Mouse (Mus musculus) macrophage (primary cell): ENCODE results near the gene Gm20594. TPM values are rescaled to one million over a fixed set of nuclear protein-coding genes. Genes with fewer than 3 reads are reported as not detected.

Experiments
- H3K27ac ChIP-seq: fragments of 350-480 bp; formaldehyde crosslinking; 2 replicates; pipeline ENCODE4 v1.9.0; 2021
- H3K36me3 ChIP-seq: fragments of 350-480 bp; formaldehyde crosslinking; 2 replicates; pipeline ENCODE4 v1.9.0; 2021; ENCODE audit errors: inconsistent target
- H3K4me3 ChIP-seq: fragments of 350-480 bp; formaldehyde crosslinking; 2 replicates; pipeline ENCODE4 v1.9.0; 2021; ENCODE audit errors: inconsistent target
- H3K79me2 ChIP-seq: fragments of 350-480 bp; formaldehyde crosslinking; 2 replicates; pipeline ENCODE4 v1.9.0; 2021; ENCODE audit errors: inconsistent target
- WGBS: methylation state at CpG from one replicate; pipeline ENCODE4 v1.1.7; 2026; ENCODE audit warnings: inconsistent platforms; ENCODE audit not compliant: missing documents; 5-methylcytosine and 5-hydroxymethylcytosine counted together
- polyA plus RNA-seq: library from polyadenylated mRNA; stranded (reverse); fragments of 250-400 nt; gene quantifications from 3 replicates; pipeline ENCODE4 v1.2.4, GENCODE M21; 2018; ENCODE audit warnings: inconsistent platforms
- total RNA-seq, 78 experiments: library from RNA; depleted of rRNA; stranded (reverse); fragments of 250-400 nt; gene quantifications; 1 replicate in 9 of 78; 2 replicates in 24 of 78; 3 replicates in 43 of 78; 4 replicates in 2 of 78; pipeline ENCODE4 v1.2.4; 2018; ENCODE audit warnings: inconsistent platforms in 56 of 78

Gm20594 gene
- total RNA-seq (2018; cell fraction: chromatin; rRNA removed), result not detected
- total RNA-seq (2018; cell fraction: cytosol; rRNA removed), result not detected
- not detected for total RNA-seq (2018; cell fraction: nucleus; rRNA removed)
- polyA plus RNA-seq, result not detected in 3 replicates

DNA sequence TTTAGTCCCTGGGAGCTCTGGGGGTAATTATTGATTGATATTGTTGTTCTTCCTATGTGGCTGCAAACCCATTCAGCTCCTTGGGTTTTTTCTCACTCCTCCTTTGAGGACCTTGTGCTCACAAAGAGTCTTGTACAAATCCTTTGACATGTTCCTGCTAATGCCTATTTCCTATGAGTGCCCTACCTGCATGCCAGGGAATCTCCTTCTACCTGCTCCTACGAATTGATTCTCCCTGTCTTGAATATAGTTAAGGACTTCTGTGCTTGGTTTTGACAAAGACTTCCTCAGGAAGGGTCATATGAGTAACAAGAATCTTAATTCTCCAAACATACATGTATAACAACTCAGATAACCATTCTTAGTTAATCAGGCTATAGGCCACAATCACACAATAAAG, at the start of gene Gm20594:
TSS of gene Gm20594 (plus strand) at position 301 of the 400 bp plus-strand sequence.
- no peak within 1 kb of the TSS for H3K4me3 ChIP-seq
- H3K27ac ChIP-seq, result no peak within 1 kb of the TSS
- no peaks in the 10 kb centered on the region for H3K36me3 ChIP-seq
- 80% methylated on average over 1 of the region's 1 CpGs for WGBS
- no peaks in the 10 kb centered on the region for H3K79me2 ChIP-seq

DNA sequence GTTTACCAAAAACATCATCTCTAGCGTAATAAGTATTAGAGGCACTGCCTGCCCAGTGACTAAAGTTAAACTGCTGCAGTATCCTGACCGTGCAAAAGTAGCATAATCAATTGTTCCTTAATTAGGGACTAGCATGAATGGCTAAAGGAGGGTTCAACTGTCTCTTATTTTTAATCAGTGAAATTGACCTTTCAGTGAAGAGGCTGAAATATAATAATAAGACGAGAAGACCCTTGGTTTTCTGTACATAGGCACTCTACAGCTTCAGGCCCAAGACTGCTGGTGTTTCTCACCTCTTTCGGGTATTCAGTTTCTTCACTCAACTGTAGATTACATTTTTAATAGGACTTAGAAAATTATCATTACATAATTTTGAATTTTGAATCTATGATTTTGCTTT, 398 bp downstream of the Gm20594 start:
- H3K79me2 ChIP-seq, result no peaks in the 10 kb centered on the region
- WGBS, result 81% methylated on average over 4 of the region's 4 CpGs
- no peaks in the 10 kb centered on the region for H3K36me3 ChIP-seq
- H3K27ac ChIP-seq, result no peak overlapping the region
- H3K4me3 ChIP-seq, result no peak overlapping the region

DNA sequence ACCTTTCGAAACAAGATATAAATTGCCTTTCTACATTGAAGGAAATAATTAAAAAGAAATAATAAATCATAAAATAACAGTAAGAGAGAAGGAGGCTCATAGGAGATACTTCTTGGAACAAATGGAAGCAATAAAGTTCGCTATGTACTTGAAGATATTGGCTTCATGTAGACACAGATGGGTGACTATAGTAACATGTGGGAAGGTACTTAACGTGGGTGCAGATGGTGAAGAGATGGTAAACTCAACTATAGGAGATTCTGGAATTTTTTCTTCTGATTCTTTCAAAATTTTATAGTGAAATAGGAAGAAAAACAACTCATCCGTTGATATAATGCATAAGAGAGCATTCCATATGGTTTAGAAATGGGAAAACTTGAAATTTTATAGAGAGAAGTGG, 16.1 kb downstream of the Gm20594 start:
- 80% methylated on average over 4 of the region's 4 CpGs for WGBS
- no peak overlapping the region for H3K27ac ChIP-seq
- no peaks in the 10 kb centered on the region for H3K36me3 ChIP-seq
- H3K4me3 ChIP-seq, result no peak overlapping the region
- H3K79me2 ChIP-seq, result no peaks in the 10 kb centered on the region

DNA sequence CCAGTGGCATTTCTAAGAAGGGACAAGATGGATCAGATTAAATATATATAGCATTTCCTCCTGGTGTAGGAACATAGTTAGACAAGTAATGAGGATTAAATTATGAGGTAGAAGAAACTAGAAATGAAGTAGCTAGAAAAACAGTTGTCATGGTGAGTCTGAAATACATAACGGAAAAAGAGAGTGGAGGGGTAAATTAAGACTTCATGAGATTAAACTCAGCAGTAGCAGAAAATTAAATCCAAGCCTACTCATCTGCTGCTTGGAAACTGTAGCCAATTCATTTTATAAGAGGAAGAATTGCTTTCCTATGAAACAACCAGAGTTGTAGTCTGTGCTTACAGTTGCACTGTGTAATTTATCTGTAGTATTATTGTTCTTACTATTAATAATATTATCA, 29.1 kb downstream of the Gm20594 start:
- H3K79me2 ChIP-seq, result no peaks in the 10 kb centered on the region
- H3K36me3 ChIP-seq, result no peaks in the 10 kb centered on the region
- H3K4me3 ChIP-seq, result no peak overlapping the region
- WGBS, result 82% methylated on average over 1 of the region's 1 CpGs
- H3K27ac ChIP-seq, result no peak overlapping the region

Other genes with a start within 250 kb of the Gm20594 start
- gene Lrrtm4, start 201.0 kb downstream of the Gm20594 start, polyA plus RNA-seq, result not detected in 3 replicates